Mouse (Mus musculus): ENCODE measurements at regions not wholly inside any gene's neighbourhood (a gene's known extent, or its start where the extent isn't known, plus 50 kb on each side); places are given as distances from the start of the nearest gene placed in this dataset.

GRCm38 (mm10) chr6:103312935-103313334 lies 197.5 kb upstream of the Chl1 start:
- DNase-seq = peak; percentile 16

GRCm38 (mm10) chr6:103318081-103318480 lies 192.3 kb upstream of the Chl1 start:
- DNase-seq = no peak

- no peak for DNase-seq
These were observed 191.6 kb upstream of the Chl1 start for GRCm38 (mm10) chr6:103318677-103319359.

- DNase-seq = no peak
These were observed 190.4 kb upstream of the Chl1 start for GRCm38 (mm10) chr6:103319964-103320363.

- DNase-seq = no peak
These were observed 189.8 kb upstream of the Chl1 start for GRCm38 (mm10) chr6:103320550-103320949.

GRCm38 (mm10) chr6:103321058-103321457 lies 189.3 kb upstream of the Chl1 start:
- no peak for DNase-seq

GRCm38 (mm10) chr6:103322442-103322841 lies 187.9 kb upstream of the Chl1 start:
- DNase-seq = no peak

GRCm38 (mm10) chr6:103335683-103336082 lies 174.7 kb upstream of the Chl1 start:
- no peak for DNase-seq

GRCm38 (mm10) chr6:103339961-103340732 lies 170.2 kb upstream of the Chl1 start:
- DNase-seq = no peak

GRCm38 (mm10) chr6:103343515-103343914 lies 166.9 kb upstream of the Chl1 start:
- DNase-seq = no peak

GRCm38 (mm10) chr6:103344413-103344812 lies 166.0 kb upstream of the Chl1 start:
- DNase-seq = no peak

- DNase-seq = no peak
These were observed 165.2 kb upstream of the Chl1 start for GRCm38 (mm10) chr6:103345195-103345594.

- no peak for DNase-seq
These were observed 157.8 kb upstream of the Chl1 start for GRCm38 (mm10) chr6:103352405-103353124.

GRCm38 (mm10) chr6:103353346-103353745 lies 157.0 kb upstream of the Chl1 start:
- DNase-seq = no peak

- no peak for DNase-seq
These were observed 143.4 kb upstream of the Chl1 start for GRCm38 (mm10) chr6:103366782-103367491.

- no peak for DNase-seq
These were observed 135.4 kb upstream of the Chl1 start for GRCm38 (mm10) chr6:103374956-103375355.

- no peak for DNase-seq
These were observed 133.1 kb upstream of the Chl1 start for GRCm38 (mm10) chr6:103377277-103377676.

GRCm38 (mm10) chr6:103378047-103378446 lies 132.3 kb upstream of the Chl1 start:
- DNase-seq = no peak

- DNase-seq = peak; percentile 14
These were observed 129.4 kb upstream of the Chl1 start for GRCm38 (mm10) chr6:103381030-103381429.

GRCm38 (mm10) chr6:103381930-103382329 lies 128.5 kb upstream of the Chl1 start:
- DNase-seq = no peak

GRCm38 (mm10) chr6:103386591-103386990 lies 123.8 kb upstream of the Chl1 start:
- DNase-seq = peak; percentile 15

GRCm38 (mm10) chr6:103405961-103406360 lies 104.4 kb upstream of the Chl1 start:
- DNase-seq = no peak

- no peak for DNase-seq
These were observed 95.5 kb upstream of the Chl1 start for GRCm38 (mm10) chr6:103414888-103415287.

Data from retina, postnatal 1 day (tissue).